Mouse (Mus musculus) forebrain, postnatal 0 days (tissue): ENCODE results near the gene Uprt. TPM values are rescaled to one million over a fixed set of nuclear protein-coding genes. Genes with fewer than 3 reads are reported as not detected.

Experiments used
- ATAC-seq: fragments of 200-750 bp; cut with Nextera tagmentation; 2 replicates; pipeline ENCODE4 v1.8.0; 2017; ENCODE audit warnings: mild to moderate bottlenecking, moderate library complexity
- DNase-seq: peaks from one replicate; pipeline ENCODE4 v3.0.0-alpha.2; 2015
- H3K27ac ChIP-seq: fragments of 300-500 bp; sonication (generic); 2 replicates; pipeline ENCODE4 v1.5.1; 2014; ENCODE audit warnings: low read depth, mild to moderate bottlenecking, antibody characterized with exemption, low read length, moderate library complexity, mixed read lengths
- H3K27me3 ChIP-seq: fragments of 300-500 bp; sonication (generic); 2 replicates; pipeline ENCODE4 v1.6.1; 2014; ENCODE audit warnings: mild to moderate bottlenecking, low read length, mixed read lengths; ENCODE audit not compliant: insufficient read depth
- H3K36me3 ChIP-seq: fragments of 300-500 bp; sonication (generic); 2 replicates; pipeline ENCODE4 v1.6.1; 2014; ENCODE audit warnings: mild to moderate bottlenecking, moderate library complexity; ENCODE audit not compliant: insufficient read depth
- H3K4me1 ChIP-seq: fragments of 300-500 bp; sonication (generic); 2 replicates; pipeline ENCODE4 v1.6.1; 2014; ENCODE audit warnings: antibody characterized with exemption; ENCODE audit not compliant: insufficient read depth
- H3K4me2 ChIP-seq: fragments of 300-500 bp; sonication (generic); 2 replicates; pipeline ENCODE4 v1.6.1; 2014; ENCODE audit warnings: low read depth, mild to moderate bottlenecking, moderate library complexity
- H3K4me3 ChIP-seq: fragments of 300-500 bp; sonication (generic); 2 replicates; pipeline ENCODE4 v1.5.1; 2014; ENCODE audit warnings: low read depth, low read length, mixed read lengths
- H3K9ac ChIP-seq: fragments of 300-500 bp; sonication (generic); 2 replicates; pipeline ENCODE4 v1.6.1; 2014; ENCODE audit warnings: mild to moderate bottlenecking
- H3K9me3 ChIP-seq: fragments of 300-500 bp; sonication (generic); 2 replicates; pipeline ENCODE4 v1.6.1; 2016; ENCODE audit warnings: low read length
- CTCF ChIP-seq: sonication (generic); IDR thresholded peaks from 2 replicates; pipeline ENCODE4 v1.5.1; 2016; ENCODE audit warnings: antibody characterized with exemption, control low read depth, low read depth
- WGBS: fragments of 180-500 bp; shearing (Covaris S2); extraction: QIAGEN DNeasy Blood & Tissue Kit; methylation state at CpG from one replicate; pipeline ENCODE4 v1.1.7; 2014; 5-methylcytosine and 5-hydroxymethylcytosine counted together
- polyA plus RNA-seq: library from polyadenylated mRNA; unstranded; fragments of >200 nt; fragmentation: Nextera tagmentation; extraction: Ambion mirVana; gene quantifications from 2 replicates; pipeline ENCODE4 v1.2.1, GENCODE M21; 2015
- total RNA-seq: library from RNA; depleted of rRNA; stranded (reverse); fragments of >200 nt; gene quantifications from 2 replicates; pipeline ENCODE4 v1.2.3, GENCODE M21; 2014; rRNA removed

Gene Uprt
- total RNA-seq (9.2 and 10.8 TPM in 2 replicates), polyA plus RNA-seq (0.53 and 0.91 TPM in 2 replicates)

GRCm38 (mm10) chrX:104482572-104483443, at the start of gene Uprt:
Gene Uprt (plus strand): TSS chrX:104482818.
- Histone ChIP-seq H3K27me3 (no peaks in the 10 kb centered on the region), H3K4me1 (no peaks in the 10 kb centered on the region), H3K4me3 (peak within 1 kb of the TSS; percentile 53), H3K36me3 (no peaks in the 10 kb centered on the region), H3K9me3 (no peaks in the 10 kb centered on the region), H3K27ac (peak within 1 kb of the TSS; percentile 31), H3K9ac (peak within 1 kb of the TSS; percentile 51), H3K4me2 (peak within 1 kb of the TSS; percentile 51)
- WGBS: 28% methylated on average over 34 of the region's 34 CpGs
- DNase-seq (peak; percentile 83), ATAC-seq (peak; percentile 100)
- no peak for TF ChIP-seq CTCF

GRCm38 (mm10) chrX:104433456-104433855, 49.2 kb upstream of the Uprt start:
- no peak for TF ChIP-seq CTCF
- ATAC-seq: no peak
- H3K27ac ChIP-seq: no peak overlapping the region
- 26% methylated on average over 1 of the region's 1 CpGs for WGBS
- H3K9ac ChIP-seq: no peak overlapping the region
- H3K9me3 ChIP-seq: no peaks in the 10 kb centered on the region
- no peaks in the 10 kb centered on the region for H3K27me3 ChIP-seq
- no peaks in the 10 kb centered on the region for H3K36me3 ChIP-seq
- no peaks in the 10 kb centered on the region for H3K4me1 ChIP-seq
- no peak overlapping the region for H3K4me2 ChIP-seq
- no peak for DNase-seq
- no peak overlapping the region for H3K4me3 ChIP-seq

- TF ChIP-seq CTCF: no peak
- no peak for DNase-seq
- ATAC-seq: no peak
- 78% methylated on average over 1 of the region's 1 CpGs for WGBS
- no peak overlapping the region for H3K27ac ChIP-seq
- no peak overlapping the region for H3K4me3 ChIP-seq
- H3K9me3 ChIP-seq: no peaks in the 10 kb centered on the region
- no peaks in the 10 kb centered on the region for H3K27me3 ChIP-seq
- no peak overlapping the region for H3K4me2 ChIP-seq
- H3K36me3 ChIP-seq: no peaks in the 10 kb centered on the region
- H3K4me1 ChIP-seq: no peaks in the 10 kb centered on the region
- no peak overlapping the region for H3K9ac ChIP-seq
These were observed 30.2 kb upstream of the Uprt start for GRCm38 (mm10) chrX:104452433-104452832.

GRCm38 (mm10) chrX:104461755-104462154, 20.9 kb upstream of the Uprt start:
- WGBS: 49% methylated on average over 2 of the region's 2 CpGs
- DNase-seq (no peak), ATAC-seq (no peak)
- H3K4me3 ChIP-seq: no peak overlapping the region
- no peaks in the 10 kb centered on the region for H3K36me3 ChIP-seq
- H3K27me3 ChIP-seq: no peaks in the 10 kb centered on the region
- no peak for TF ChIP-seq CTCF
- no peaks in the 10 kb centered on the region for H3K9me3 ChIP-seq
- H3K4me2 ChIP-seq: no peak overlapping the region
- no peaks in the 10 kb centered on the region for H3K4me1 ChIP-seq
- H3K27ac ChIP-seq: no peak overlapping the region
- H3K9ac ChIP-seq: no peak overlapping the region

- H3K9me3 ChIP-seq: no peaks in the 10 kb centered on the region
- H3K4me1 ChIP-seq: no peaks in the 10 kb centered on the region
- no peak overlapping the region for H3K27ac ChIP-seq
- no peak overlapping the region for H3K4me2 ChIP-seq
- H3K27me3 ChIP-seq: no peaks in the 10 kb centered on the region
- DNase-seq: no peak
- WGBS: 68% methylated on average over 6 of the region's 6 CpGs
- no peaks in the 10 kb centered on the region for H3K36me3 ChIP-seq
- no peak for TF ChIP-seq CTCF
- no peak overlapping the region for H3K4me3 ChIP-seq
- no peak overlapping the region for H3K9ac ChIP-seq
- no peak for ATAC-seq
These were observed 18.2 kb upstream of the Uprt start for GRCm38 (mm10) chrX:104464376-104464775.

- Histone ChIP-seq H3K4me3 (no peak overlapping the region), H3K4me2 (no peak overlapping the region), H3K36me3 (no peaks in the 10 kb centered on the region), H3K9ac (no peak overlapping the region), H3K9me3 (no peaks in the 10 kb centered on the region), H3K4me1 (no peaks in the 10 kb centered on the region), H3K27ac (no peak overlapping the region), H3K27me3 (no peaks in the 10 kb centered on the region)
- no peak for TF ChIP-seq CTCF
- no peak for ATAC-seq
- 29% methylated on average over 2 of the region's 2 CpGs for WGBS
- DNase-seq: no peak
These were observed 4.6 kb upstream of the Uprt start for GRCm38 (mm10) chrX:104478041-104478440.

GRCm38 (mm10) chrX:104483444-104483808, 808 bp downstream of the Uprt start:
- Histone ChIP-seq H3K9ac (peak overlapping the region; percentile 51), H3K27ac (peak overlapping the region; percentile 31), H3K36me3 (no peaks in the 10 kb centered on the region), H3K27me3 (no peaks in the 10 kb centered on the region), H3K4me1 (no peaks in the 10 kb centered on the region), H3K4me2 (peak overlapping the region; percentile 51), H3K9me3 (no peaks in the 10 kb centered on the region), H3K4me3 (peak overlapping the region; percentile 53)
- TF ChIP-seq CTCF: no peak
- DNase-seq: peak; percentile 37
- 34% methylated on average over 6 of the region's 6 CpGs for WGBS
- ATAC-seq: peak; percentile 32
